Mouse (Mus musculus): ENCODE results near the gene Lingo1. TPM values are rescaled to one million over a fixed set of nuclear protein-coding genes. Genes with fewer than 3 reads are reported as not detected.

Lingo1 gene
- total and polyA plus RNA-seq, 3 experiments, result 0.11 TPM; not detected in 2

GRCm38 (mm10) chr9:56682826-56683225 is 113.4 kb downstream of the Lingo1 start:
- no peak for ATAC-seq (ENCODE audit: extremely low read depth, insufficient number of reproducible peaks, low FRiP score, poor library complexity, severe bottlenecking)

GRCm38 (mm10) chr9:56681950-56682349 is 114.3 kb downstream of the Lingo1 start:
- no peaks in the 10 kb centered on the region for H3K9me3 ChIP-seq (replicated peaks)
- no peak for TF ChIP-seq GATA1 (IDR thresholded peaks at IDR 0.05; ENCODE audit: borderline replicate concordance, low read length)
- no peak for ATAC-seq (ENCODE audit: extremely low read depth, insufficient number of reproducible peaks, low FRiP score, poor library complexity, severe bottlenecking)
- no peaks in the 10 kb centered on the region for H3K36me3 ChIP-seq (replicated peaks)
- peaks cover 12% of the 10 kb centered on the region; the same call in 1 of the 2 replicates for H3K27me3 ChIP-seq (ENCODE audit: insufficient read depth, low read length)
- H3K4me3 ChIP-seq (ENCODE audit: low read depth, low read length), result no peak overlapping the region
- H3K4me1 ChIP-seq (ENCODE audit: insufficient read depth, low read depth, low read length), result no peaks in the 10 kb centered on the region
- no peak for DNase-seq (ENCODE audit: low spot score)

More at GRCm38 (mm10) chr9:56682826-56683225, 113.4 kb downstream of the Lingo1 start:
- DNase-seq (ENCODE audit: low spot score), result no peak
- Histone ChIP-seq H3K4me1 (ENCODE audit: insufficient read depth, low read depth, low read length) (no peaks in the 10 kb centered on the region), H3K36me3 (replicated peaks) (no peaks in the 10 kb centered on the region), H3K4me3 (ENCODE audit: low read depth, low read length) (no peak overlapping the region), H3K9me3 (replicated peaks) (no peaks in the 10 kb centered on the region), H3K27me3 (ENCODE audit: insufficient read depth, low read length) (peaks cover 12% of the 10 kb centered on the region; the same call in 1 of the 2 replicates)
- TF ChIP-seq GATA2 (IDR thresholded peaks at IDR 0.05; ENCODE audit: borderline replicate concordance, low read depth, low read length), result no peak
- TF ChIP-seq TAL1 (conservative IDR thresholded peaks at IDR 0.05; ENCODE audit: low read depth, low read length), result no peak
- no peak for TF ChIP-seq GATA1 (IDR thresholded peaks at IDR 0.05; ENCODE audit: borderline replicate concordance, low read length)
- no peak for TF ChIP-seq CTCF (IDR thresholded peaks at IDR 0.05; ENCODE audit: low read depth, low read length)
- no peak for TF ChIP-seq POLR2AphosphoS5 (IDR thresholded peaks at IDR 0.05; ENCODE audit: insufficient replicate concordance, low read depth, low read length)

DNA sequence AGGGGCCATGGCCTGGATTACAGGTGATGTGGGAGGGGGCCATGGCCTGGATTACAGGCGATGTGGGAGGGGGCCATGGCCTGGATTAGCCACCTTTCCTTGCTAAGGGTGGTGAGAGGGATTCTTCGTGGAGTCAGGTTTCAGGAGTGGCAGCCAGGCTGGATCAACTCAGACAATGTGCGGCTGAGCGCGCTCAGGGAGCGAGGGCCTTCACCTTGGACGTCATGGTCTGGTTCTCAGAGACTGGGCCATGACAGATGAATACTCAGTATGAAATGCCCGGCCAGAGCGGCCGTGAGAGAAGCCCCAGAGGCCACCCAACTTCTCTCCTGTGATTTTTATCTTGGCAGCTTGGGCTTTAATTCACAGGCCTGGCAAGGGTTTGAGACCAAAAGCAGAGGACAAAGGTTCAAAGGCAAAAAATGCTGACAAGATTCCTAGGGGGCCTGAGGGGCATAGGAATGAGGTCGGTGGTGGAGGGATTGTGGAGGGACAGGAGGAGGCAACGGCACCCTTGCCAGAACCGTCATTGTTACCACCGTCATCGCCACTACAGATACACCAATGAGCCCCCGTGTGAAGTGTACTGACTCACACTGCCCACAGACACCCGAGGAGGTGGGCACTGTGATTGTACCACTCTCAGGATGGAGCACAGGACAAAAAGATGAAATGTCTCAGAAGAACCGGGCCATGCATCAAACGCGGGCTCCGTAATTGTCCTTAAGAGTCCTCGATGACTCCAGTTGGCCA is 117.2 kb downstream of the Lingo1 start:
- Histone ChIP-seq H3K4me1 (ENCODE audit: insufficient read depth, low read depth, low read length) (no peaks in the 10 kb centered on the region), H3K4me3 (ENCODE audit: low read depth, low read length) (no peak overlapping the region), H3K9me3 (replicated peaks) (no peaks in the 10 kb centered on the region), H3K27me3 (ENCODE audit: insufficient read depth, low read length) (peaks cover 6% of the 10 kb centered on the region; the same call in 1 of the 2 replicates), H3K36me3 (replicated peaks) (no peaks in the 10 kb centered on the region)
- DNase-seq (ENCODE audit: low spot score) (no peak), ATAC-seq (ENCODE audit: extremely low read depth, insufficient number of reproducible peaks, low FRiP score, poor library complexity, severe bottlenecking) (no peak)
- TF ChIP-seq POLR2AphosphoS5 (IDR thresholded peaks at IDR 0.05; ENCODE audit: insufficient replicate concordance, low read depth, low read length), result no peak

DNA sequence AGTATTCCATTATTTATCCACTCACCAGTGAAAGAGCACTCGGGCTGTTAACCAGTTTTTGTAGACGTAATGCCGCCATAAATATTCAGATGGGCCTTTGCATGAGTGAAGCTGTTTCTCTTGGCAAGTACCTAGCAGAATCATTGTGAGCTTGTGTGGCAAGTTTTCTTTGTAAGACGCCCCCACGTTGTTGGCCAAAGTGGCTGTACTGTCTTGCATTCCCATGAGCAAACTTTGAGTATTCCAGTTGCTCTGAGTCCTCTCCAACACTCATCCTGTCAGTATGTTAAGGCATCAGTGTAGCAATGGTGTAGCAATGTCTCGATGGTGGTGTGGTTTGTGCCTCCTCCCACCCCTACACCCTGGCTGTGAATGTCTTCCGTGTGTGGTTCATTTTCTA is 120.6 kb downstream of the Lingo1 start:
- no peak for ATAC-seq (ENCODE audit: extremely low read depth, insufficient number of reproducible peaks, low FRiP score, poor library complexity, severe bottlenecking)
- H3K27me3 ChIP-seq (ENCODE audit: insufficient read depth, low read length), result no peaks in the 10 kb centered on the region
- no peaks in the 10 kb centered on the region for H3K36me3 ChIP-seq (replicated peaks)
- no peaks in the 10 kb centered on the region for H3K4me1 ChIP-seq (ENCODE audit: insufficient read depth, low read depth, low read length)
- H3K9me3 ChIP-seq (replicated peaks), result no peaks in the 10 kb centered on the region
- TF ChIP-seq TAL1 (conservative IDR thresholded peaks at IDR 0.05; ENCODE audit: low read depth, low read length) (no peak), POLR2AphosphoS5 (IDR thresholded peaks at IDR 0.05; ENCODE audit: insufficient replicate concordance, low read depth, low read length) (no peak)
- no peak for DNase-seq (ENCODE audit: low spot score)
- no peak overlapping the region for H3K4me3 ChIP-seq (ENCODE audit: low read depth, low read length)

DNA sequence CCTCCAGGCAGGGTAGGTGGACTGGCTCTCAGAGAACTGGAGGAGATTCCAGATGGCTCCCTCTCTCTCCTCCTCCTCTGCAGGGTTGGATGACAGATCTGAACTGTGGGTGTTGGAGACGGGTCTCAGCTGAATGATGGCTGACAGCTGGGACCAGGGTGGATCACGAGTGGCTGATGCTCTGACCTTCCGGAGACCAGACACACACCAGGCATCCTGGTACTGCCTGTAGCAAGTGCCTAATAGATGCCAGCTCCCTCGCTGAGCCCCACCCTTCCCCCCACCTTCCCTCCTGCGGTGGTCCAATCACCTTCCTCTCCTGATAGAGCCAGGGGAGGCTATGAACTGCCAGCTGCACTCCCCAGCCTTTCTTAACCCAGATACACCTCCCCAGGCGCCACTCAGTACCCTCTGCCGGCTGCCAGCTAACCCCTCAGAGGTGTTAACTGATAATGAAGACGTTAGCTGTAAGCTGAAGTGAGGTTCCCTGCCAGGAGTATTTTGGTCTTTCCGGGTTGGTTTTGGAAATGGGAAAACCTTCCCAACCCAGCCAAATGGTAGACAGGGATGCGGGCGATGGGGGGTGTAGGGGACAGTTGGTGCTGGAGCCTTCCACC is 126.6 kb downstream of the Lingo1 start:
- Histone ChIP-seq H3K4me3 (ENCODE audit: low read depth, low read length) (no peak overlapping the region), H3K9me3 (replicated peaks) (no peaks in the 10 kb centered on the region), H3K4me1 (ENCODE audit: insufficient read depth, low read depth, low read length) (no peaks in the 10 kb centered on the region), H3K36me3 (replicated peaks) (no peaks in the 10 kb centered on the region), H3K27me3 (ENCODE audit: insufficient read depth, low read length) (no peaks in the 10 kb centered on the region; the same call in 1 of the 2 replicates)
- no peak for ATAC-seq (ENCODE audit: extremely low read depth, insufficient number of reproducible peaks, low FRiP score, poor library complexity, severe bottlenecking)
- DNase-seq (ENCODE audit: low spot score), result no peak
- TF ChIP-seq POLR2AphosphoS5 (IDR thresholded peaks at IDR 0.05; ENCODE audit: insufficient replicate concordance, low read depth, low read length), result no peak
- no peak for TF ChIP-seq CTCF (IDR thresholded peaks at IDR 0.05; ENCODE audit: low read depth, low read length)
- no peak for TF ChIP-seq TAL1 (conservative IDR thresholded peaks at IDR 0.05; ENCODE audit: low read depth, low read length)
- no peak for TF ChIP-seq GATA1 (IDR thresholded peaks at IDR 0.05; ENCODE audit: borderline replicate concordance, low read length)
- no peak for TF ChIP-seq GATA2 (IDR thresholded peaks at IDR 0.05; ENCODE audit: borderline replicate concordance, low read depth, low read length)

DNA sequence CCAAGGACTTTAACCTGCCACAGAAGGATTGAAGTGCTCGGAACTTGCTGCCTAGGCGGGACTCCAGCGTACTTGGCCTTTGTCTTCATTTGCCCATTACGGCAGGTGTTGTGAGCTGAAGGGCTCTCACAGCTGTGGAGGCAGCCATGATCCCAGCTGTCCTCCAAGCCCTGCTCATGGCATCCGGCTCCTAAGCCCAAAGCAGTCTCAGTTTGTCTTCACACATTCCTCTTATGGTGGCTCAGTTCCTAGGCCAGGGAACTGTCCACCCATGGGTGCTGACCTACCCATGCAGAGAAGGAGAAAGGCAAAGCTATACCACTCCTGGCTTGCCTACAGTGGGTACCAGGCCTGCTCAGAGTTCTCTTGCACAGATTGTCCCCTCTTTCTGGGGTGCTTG is 132.1 kb downstream of the Lingo1 start:
- no peaks in the 10 kb centered on the region for H3K4me1 ChIP-seq (ENCODE audit: insufficient read depth, low read depth, low read length)
- no peaks in the 10 kb centered on the region for H3K36me3 ChIP-seq (replicated peaks)
- H3K27me3 ChIP-seq (ENCODE audit: insufficient read depth, low read length), result no peaks in the 10 kb centered on the region; the same call in 1 of the 2 replicates
- no peaks in the 10 kb centered on the region for H3K9me3 ChIP-seq (replicated peaks)
- TF ChIP-seq POLR2AphosphoS5 (IDR thresholded peaks at IDR 0.05; ENCODE audit: insufficient replicate concordance, low read depth, low read length) (no peak), TAL1 (conservative IDR thresholded peaks at IDR 0.05; ENCODE audit: low read depth, low read length) (no peak), GATA1 (IDR thresholded peaks at IDR 0.05; ENCODE audit: borderline replicate concordance, low read length) (no peak), CTCF (IDR thresholded peaks at IDR 0.05; ENCODE audit: low read depth, low read length) (no peak), GATA2 (IDR thresholded peaks at IDR 0.05; ENCODE audit: borderline replicate concordance, low read depth, low read length) (no peak)
- DNase-seq (ENCODE audit: low spot score) (no peak), ATAC-seq (ENCODE audit: extremely low read depth, insufficient number of reproducible peaks, low FRiP score, poor library complexity, severe bottlenecking) (no peak)
- no peak overlapping the region for H3K4me3 ChIP-seq (ENCODE audit: low read depth, low read length)

All from G1E (cell line).